Mouse (Mus musculus): ENCODE data around the gene Olfr1133. TPM values are rescaled to one million over a fixed set of nuclear protein-coding genes. Genes with fewer than 3 reads are reported as not detected.
"Not testable (repeated sequence)": the region's sequence is repeated elsewhere in the genome, so short reads cannot be mapped to it uniquely, and the experiment has no call there.

Gene Olfr1133
- polyA plus RNA-seq (2015; fragmentation: Nextera tagmentation; extraction: Ambion mirVana): not detected in 2 replicates

DNA sequence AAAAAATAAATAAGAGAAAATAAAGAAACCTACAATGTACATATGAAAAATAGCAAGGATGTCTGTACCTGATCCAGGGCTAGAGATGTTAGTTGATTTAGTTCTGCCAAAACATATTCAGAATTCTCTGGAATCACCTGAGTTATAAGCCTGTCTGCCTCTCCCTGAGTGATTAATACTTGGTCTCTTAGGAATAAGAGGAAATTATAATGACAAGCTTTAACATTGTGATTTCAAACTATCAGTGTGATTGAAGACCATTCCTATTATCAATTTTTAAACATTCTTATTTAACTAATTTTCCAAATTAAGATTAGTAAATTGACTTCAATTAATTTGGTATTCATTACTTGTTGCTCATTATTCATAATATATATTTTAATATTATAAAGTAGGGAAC is at the start of gene Olfr1133:
Olfr1133 (minus strand) TSS at position 101 of the 400 bp plus-strand sequence.
- H3K27me3 ChIP-seq (ENCODE audit: control insufficient read depth, insufficient read depth, low read length): no peaks in the 10 kb centered on the region
- H3K9me3 ChIP-seq (replicated peaks; ENCODE audit: control insufficient read depth, low read length): no peaks in the 10 kb centered on the region
- no peak within 1 kb of the TSS for H3K4me3 ChIP-seq (ENCODE audit: low read length)
- H3K27ac ChIP-seq (ENCODE audit: low read length): no peak within 1 kb of the TSS
- no peak within 1 kb of the TSS for H3K9ac ChIP-seq (ENCODE audit: low read length)
- H3K36me3 ChIP-seq (ENCODE audit: control insufficient read depth, insufficient read depth): no peaks in the 10 kb centered on the region
- no peak for ATAC-seq (replicated peaks; ENCODE audit: extremely low read depth, insufficient read depth, low FRiP score)
- no peaks in the 10 kb centered on the region for H3K4me1 ChIP-seq (ENCODE audit: control insufficient read depth, insufficient read depth, low read length)
- no peak within 1 kb of the TSS for H3K4me2 ChIP-seq (ENCODE audit: low read depth, low read length)

DNA sequence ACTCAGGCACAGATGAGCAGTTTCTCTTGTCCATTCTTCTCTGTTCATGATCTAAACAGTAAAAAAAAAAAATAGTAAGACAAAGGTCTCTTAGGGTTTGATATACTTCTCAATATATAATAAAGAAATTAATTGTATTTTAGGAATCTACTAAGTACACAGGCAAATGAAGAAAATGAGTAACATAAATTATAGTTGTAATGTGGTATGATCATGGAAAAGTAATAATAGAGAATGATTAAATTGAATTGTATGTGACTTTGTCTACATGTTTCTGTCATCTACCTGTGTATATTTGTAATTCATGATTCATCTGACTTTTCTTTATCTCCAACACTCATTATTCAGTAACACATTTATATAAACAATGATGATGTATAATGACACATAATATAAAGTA is 46.7 kb upstream of the Olfr1133 start, which contains the start of gene Olfr1136:
Olfr1136 (minus strand) TSS at position 101 of the 400 bp plus-strand sequence.
- no peaks in the 10 kb centered on the region for H3K36me3 ChIP-seq (ENCODE audit: control insufficient read depth, insufficient read depth)
- H3K4me3 ChIP-seq (ENCODE audit: low read length): no peak within 1 kb of the TSS
- H3K9me3 ChIP-seq (replicated peaks; ENCODE audit: control insufficient read depth, low read length): no peaks in the 10 kb centered on the region
- no peaks in the 10 kb centered on the region for H3K4me1 ChIP-seq (ENCODE audit: control insufficient read depth, insufficient read depth, low read length)
- H3K9ac ChIP-seq (ENCODE audit: low read length): no peak within 1 kb of the TSS
- no peak for ATAC-seq (replicated peaks; ENCODE audit: extremely low read depth, insufficient read depth, low FRiP score)
- H3K27ac ChIP-seq (ENCODE audit: low read length): no peak within 1 kb of the TSS
- H3K27me3 ChIP-seq (ENCODE audit: control insufficient read depth, insufficient read depth, low read length): no peaks in the 10 kb centered on the region
- no peak within 1 kb of the TSS for H3K4me2 ChIP-seq (ENCODE audit: low read depth, low read length)

DNA sequence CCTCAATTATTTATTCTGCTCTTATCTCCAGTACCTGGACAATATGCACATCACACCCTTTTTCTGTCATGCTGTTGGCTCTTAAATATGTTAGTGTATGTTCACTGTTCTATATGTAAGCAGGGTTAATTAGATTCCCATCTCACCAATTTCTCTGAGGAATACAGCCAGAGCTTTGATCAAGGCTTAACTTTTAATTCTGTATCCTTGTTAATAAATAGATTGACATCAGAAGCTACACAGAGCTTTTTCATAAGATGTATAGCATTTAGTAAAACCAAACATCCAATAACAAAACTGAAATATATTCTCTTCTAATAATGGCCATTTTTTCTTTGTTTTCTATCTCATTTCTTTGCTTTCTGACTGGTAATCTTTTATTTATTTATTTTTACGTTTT is 26.4 kb upstream of the Olfr1133 start, which contains the start of gene Olfr1135:
Olfr1135 (minus strand) TSS at position 101 of the 400 bp plus-strand sequence.
- H3K9ac ChIP-seq (ENCODE audit: low read length): no peak within 1 kb of the TSS
- no peaks in the 10 kb centered on the region for H3K27me3 ChIP-seq (ENCODE audit: control insufficient read depth, insufficient read depth, low read length)
- no peak within 1 kb of the TSS for H3K4me2 ChIP-seq (ENCODE audit: low read depth, low read length)
- ATAC-seq (replicated peaks; ENCODE audit: extremely low read depth, insufficient read depth, low FRiP score): no peak
- H3K9me3 ChIP-seq (replicated peaks; ENCODE audit: control insufficient read depth, low read length): no peaks in the 10 kb centered on the region
- H3K4me3 ChIP-seq (ENCODE audit: low read length): no peak within 1 kb of the TSS
- H3K27ac ChIP-seq (ENCODE audit: low read length): no peak within 1 kb of the TSS
- no peaks in the 10 kb centered on the region for H3K4me1 ChIP-seq (ENCODE audit: control insufficient read depth, insufficient read depth, low read length)
- 9% methylated on average over 1 of the region's 1 CpGs for WGBS
- no peaks in the 10 kb centered on the region for H3K36me3 ChIP-seq (ENCODE audit: control insufficient read depth, insufficient read depth)

DNA sequence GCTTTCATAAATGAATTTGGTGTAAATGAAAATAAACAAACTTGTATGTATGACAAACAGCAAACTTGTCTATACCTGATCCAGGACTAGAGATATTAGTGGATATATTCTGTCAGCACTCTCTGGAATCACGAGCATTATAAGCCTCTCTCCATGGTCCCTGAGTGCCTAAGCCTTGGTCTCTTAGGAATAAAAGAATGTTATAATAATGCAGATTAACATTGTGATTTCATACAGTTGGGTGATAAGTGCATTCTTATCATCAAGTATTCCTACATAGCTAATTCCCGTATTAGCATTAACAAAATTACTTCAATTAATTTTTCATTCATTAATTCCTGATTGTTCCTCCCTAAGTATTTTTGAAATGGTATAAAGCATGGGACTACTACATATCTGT is 11.2 kb upstream of the Olfr1133 start, which contains the start of gene Olfr1134:
Olfr1134 (minus strand) TSS at position 101 of the 400 bp plus-strand sequence.
- H3K4me2 ChIP-seq (ENCODE audit: low read depth, low read length): no peak within 1 kb of the TSS
- no peak within 1 kb of the TSS for H3K27ac ChIP-seq (ENCODE audit: low read length)
- no peaks in the 10 kb centered on the region for H3K27me3 ChIP-seq (ENCODE audit: control insufficient read depth, insufficient read depth, low read length)
- WGBS: 75% methylated on average over 2 of the region's 2 CpGs
- H3K9ac ChIP-seq (ENCODE audit: low read length): no peak within 1 kb of the TSS
- H3K9me3 ChIP-seq (replicated peaks; ENCODE audit: control insufficient read depth, low read length): no peaks in the 10 kb centered on the region
- H3K36me3 ChIP-seq (ENCODE audit: control insufficient read depth, insufficient read depth): no peaks in the 10 kb centered on the region
- H3K4me3 ChIP-seq (ENCODE audit: low read length): no peak within 1 kb of the TSS
- no peak for ATAC-seq (replicated peaks; ENCODE audit: extremely low read depth, insufficient read depth, low FRiP score)
- H3K4me1 ChIP-seq (ENCODE audit: control insufficient read depth, insufficient read depth, low read length): no peaks in the 10 kb centered on the region

GRCm38 (mm10) chr2:87642441-87642840 is 4.7 kb downstream of the Olfr1133 start:
- Histone ChIP-seq H3K9me3 (replicated peaks; ENCODE audit: control insufficient read depth, low read length) (no peaks in the 10 kb centered on the region), H3K27me3 (ENCODE audit: control insufficient read depth, insufficient read depth, low read length) (no peaks in the 10 kb centered on the region), H3K9ac (ENCODE audit: low read length) (no peak overlapping the region), H3K4me1 (ENCODE audit: control insufficient read depth, insufficient read depth, low read length) (no peaks in the 10 kb centered on the region), H3K4me2 (ENCODE audit: low read depth, low read length) (no peak overlapping the region), H3K4me3 (ENCODE audit: low read length) (no peak overlapping the region), H3K36me3 (ENCODE audit: control insufficient read depth, insufficient read depth) (no peaks in the 10 kb centered on the region), H3K27ac (ENCODE audit: low read length) (no peak overlapping the region)
- no peak for ATAC-seq (replicated peaks; ENCODE audit: extremely low read depth, insufficient read depth, low FRiP score)

- no peaks in the 10 kb centered on the region for H3K36me3 ChIP-seq (ENCODE audit: control insufficient read depth, insufficient read depth)
- H3K4me3 ChIP-seq (ENCODE audit: low read length): no peak within 1 kb of the TSS
- no peak within 1 kb of the TSS for H3K9ac ChIP-seq (ENCODE audit: low read length)
- no peak within 1 kb of the TSS for H3K27ac ChIP-seq (ENCODE audit: low read length)
- H3K27me3 ChIP-seq (ENCODE audit: control insufficient read depth, insufficient read depth, low read length): no peaks in the 10 kb centered on the region
- no peaks in the 10 kb centered on the region for H3K9me3 ChIP-seq (replicated peaks; ENCODE audit: control insufficient read depth, low read length)
- H3K4me2 ChIP-seq (ENCODE audit: low read depth, low read length): no peak within 1 kb of the TSS
- no peaks in the 10 kb centered on the region for H3K4me1 ChIP-seq (ENCODE audit: control insufficient read depth, insufficient read depth, low read length)
- ATAC-seq (replicated peaks; ENCODE audit: extremely low read depth, insufficient read depth, low FRiP score): no peak
Measured at GRCm38 (mm10) chr2:87637435-87637834, 9.7 kb downstream of the Olfr1133 start, which contains the start of gene Olfr1132. TSS of gene Olfr1132 (minus strand) at chr2:87637535.

GRCm38 (mm10) chr2:87626804-87627203 is 20.4 kb downstream of the Olfr1133 start, which contains the start of gene Olfr1131:
TSS of gene Olfr1131 (plus strand) at chr2:87627104.
- 62% methylated on average over 3 of the region's 3 CpGs for WGBS
- Histone ChIP-seq H3K4me1 (ENCODE audit: control insufficient read depth, insufficient read depth, low read length) (no peaks in the 10 kb centered on the region), H3K9ac (ENCODE audit: low read length) (no peak within 1 kb of the TSS), H3K9me3 (replicated peaks; ENCODE audit: control insufficient read depth, low read length) (no peaks in the 10 kb centered on the region), H3K27me3 (ENCODE audit: control insufficient read depth, insufficient read depth, low read length) (no peaks in the 10 kb centered on the region), H3K4me3 (ENCODE audit: low read length) (no peak within 1 kb of the TSS), H3K4me2 (ENCODE audit: low read depth, low read length) (no peak within 1 kb of the TSS), H3K36me3 (ENCODE audit: control insufficient read depth, insufficient read depth) (no peaks in the 10 kb centered on the region), H3K27ac (ENCODE audit: low read length) (no peak within 1 kb of the TSS)
- ATAC-seq (replicated peaks; ENCODE audit: extremely low read depth, insufficient read depth, low FRiP score): no peak

- H3K27me3 ChIP-seq (ENCODE audit: control insufficient read depth, insufficient read depth, low read length); H3K4me1 ChIP-seq (ENCODE audit: control insufficient read depth, insufficient read depth, low read length); H3K27ac ChIP-seq (ENCODE audit: low read length); H3K9me3 ChIP-seq (replicated peaks; ENCODE audit: control insufficient read depth, low read length); H3K9ac ChIP-seq (ENCODE audit: low read length); H3K4me3 ChIP-seq (ENCODE audit: low read length); H3K36me3 ChIP-seq (ENCODE audit: control insufficient read depth, insufficient read depth); H3K4me2 ChIP-seq (ENCODE audit: low read depth, low read length); ATAC-seq (replicated peaks; ENCODE audit: extremely low read depth, insufficient read depth, low FRiP score): not testable (repeated sequence)
Measured at GRCm38 (mm10) chr2:87605912-87606311, 41.3 kb downstream of the Olfr1133 start, which contains the start of gene Olfr1130. TSS of gene Olfr1130 (plus strand) at chr2:87606212.

Measured in heart, embryonic 16.5 days (tissue).